Mouse (Mus musculus) lung, postnatal 0 days (tissue): ENCODE data around the gene Zdhhc23. TPM values are rescaled to one million over a fixed set of nuclear protein-coding genes. Genes with fewer than 3 reads are reported as not detected.

Experiments
- ATAC-seq: fragments of 200-750 bp; cut with Nextera tagmentation; 2 replicates; pipeline ENCODE4 v1.8.0; 2017; ENCODE audit warnings: moderate library complexity
- DNase-seq: peaks from one replicate; pipeline ENCODE4 v3.0.0-alpha.2; 2016; ENCODE audit warnings: low spot score
- H3K27ac ChIP-seq: fragments of 300-500 bp; sonication (generic); 2 replicates; pipeline ENCODE4 v1.5.1; 2014; ENCODE audit warnings: antibody characterized with exemption, mild to moderate bottlenecking, low read length, mixed read lengths
- H3K27me3 ChIP-seq: fragments of 300-500 bp; sonication (generic); replicated peaks from 2 replicates; pipeline ENCODE4 v1.6.1; 2014; ENCODE audit warnings: low read length, mixed read lengths; ENCODE audit not compliant: insufficient read depth
- H3K36me3 ChIP-seq: fragments of 300-500 bp; sonication (generic); 2 replicates; pipeline ENCODE4 v1.6.1; 2014; ENCODE audit warnings: low read length, mixed read lengths; ENCODE audit not compliant: insufficient read depth
- H3K4me1 ChIP-seq: fragments of 300-500 bp; sonication (generic); 2 replicates; pipeline ENCODE4 v1.6.1; 2014; ENCODE audit warnings: antibody characterized with exemption, low read depth, low read length, mixed read lengths; ENCODE audit not compliant: insufficient read depth
- H3K4me2 ChIP-seq: fragments of 300-500 bp; sonication (generic); replicated peaks from 2 replicates; pipeline ENCODE4 v1.6.1; 2014; ENCODE audit warnings: low read depth, mild to moderate bottlenecking, low read length, moderate library complexity, mixed read lengths
- H3K4me3 ChIP-seq: fragments of 300-500 bp; sonication (generic); 2 replicates; pipeline ENCODE4 v1.5.1; 2014; ENCODE audit warnings: low read depth, low read length
- H3K9ac ChIP-seq: fragments of 300-500 bp; sonication (generic); replicated peaks from 2 replicates; pipeline ENCODE4 v1.6.1; 2014; ENCODE audit warnings: low read depth, mild to moderate bottlenecking
- H3K9me3 ChIP-seq: fragments of 300-500 bp; sonication (generic); 2 replicates; pipeline ENCODE4 v1.6.1; 2016; ENCODE audit warnings: low read length, mixed read lengths
- CTCF ChIP-seq: IDR thresholded peaks from 2 replicates; pipeline ENCODE4 v1.5.1; 2016; ENCODE audit warnings: antibody characterized with exemption, mild to moderate bottlenecking
- EP300 ChIP-seq: IDR thresholded peaks from 2 replicates; pipeline ENCODE4 v1.6.1; 2016; ENCODE audit warnings: antibody characterized with exemption, mild to moderate bottlenecking, control low read depth
- WGBS: fragments of 180-500 bp; shearing (Covaris S2); extraction: QIAGEN DNeasy Blood & Tissue Kit; methylation state at CpG from one replicate; pipeline ENCODE4 v1.1.7; 2014; 5-methylcytosine and 5-hydroxymethylcytosine counted together
- polyA plus RNA-seq: library from polyadenylated mRNA; unstranded; fragments of >200 nt; fragmentation: Nextera tagmentation; extraction: Ambion mirVana; gene quantifications from 2 replicates; pipeline ENCODE4 v1.2.1, GENCODE M21; 2015

Zdhhc23 gene
- polyA plus RNA-seq, result 1.1 and 1.5 TPM in 2 replicates

DNA sequence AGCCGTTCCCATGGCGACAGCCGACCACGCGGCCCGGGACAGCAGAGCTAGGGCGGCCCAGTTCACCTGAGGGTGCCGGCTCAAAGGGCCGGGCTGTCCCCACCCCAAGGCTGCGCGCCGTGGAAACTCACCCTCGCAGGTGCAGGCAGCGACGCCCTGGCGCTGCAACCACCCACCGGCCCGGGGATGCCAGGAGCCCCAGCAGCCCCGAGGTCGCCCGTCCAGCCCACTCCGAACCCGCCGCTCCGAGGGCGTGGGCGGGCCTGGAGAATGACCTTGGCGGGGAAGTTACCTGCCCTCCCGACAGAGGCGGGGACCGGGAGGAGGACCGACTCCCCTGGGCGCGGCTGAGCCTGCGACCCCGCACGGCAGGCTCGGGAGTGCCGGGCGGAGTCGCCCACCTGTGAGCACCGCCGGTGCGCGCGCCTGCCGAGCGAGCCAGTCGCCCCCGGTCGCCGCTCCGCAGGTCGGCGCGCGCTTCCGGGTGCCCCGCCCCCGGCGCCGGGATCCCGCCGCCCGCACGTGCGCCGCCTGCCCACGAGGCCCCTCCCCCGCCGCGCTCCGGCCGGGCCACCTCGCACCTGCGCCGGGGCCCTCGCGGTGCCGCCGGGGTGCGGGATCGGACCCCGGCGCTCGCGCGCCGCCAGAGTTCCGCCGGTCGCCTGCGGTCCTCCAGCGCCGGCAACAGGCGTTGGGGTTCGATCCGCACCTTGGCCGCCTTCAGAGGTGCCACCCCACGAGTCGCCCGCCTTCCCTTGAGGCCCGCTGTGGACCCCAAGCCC is at the start of gene Zdhhc23:
Zdhhc23 (minus strand) TSS at position 464 of the 782 bp plus-strand sequence.
- 0 out of 2 replicates have a peak within 1 kb of the TSS, but pooled peaks have one; percentile 23 for H3K9ac ChIP-seq
- peak; percentile 90 for ATAC-seq
- H3K9me3 ChIP-seq, result no peaks in the 10 kb centered on the region
- 1% methylated on average over 54 of the region's 103 CpGs for WGBS
- H3K4me1 ChIP-seq, result no peaks in the 10 kb centered on the region
- H3K27me3 ChIP-seq, result peaks cover 7% of the 10 kb centered on the region; the same call in 1 of the 2 replicates
- H3K4me2 ChIP-seq, result peak within 1 kb of the TSS; percentile 98
- H3K36me3 ChIP-seq, result no peaks in the 10 kb centered on the region; the same call in 1 of the 2 replicates
- peak within 1 kb of the TSS; percentile 61 for H3K4me3 ChIP-seq
- H3K27ac ChIP-seq, result no peak within 1 kb of the TSS
- no peak for TF ChIP-seq CTCF
- TF ChIP-seq EP300, result no peak
- peak; percentile 55 for DNase-seq

GRCm38 (mm10) chr16:44029273-44029672 is 49.7 kb upstream of the Zdhhc23 start:
- WGBS, result 19% methylated on average over 2 of the region's 2 CpGs
- no peak overlapping the region for H3K4me2 ChIP-seq

DNA sequence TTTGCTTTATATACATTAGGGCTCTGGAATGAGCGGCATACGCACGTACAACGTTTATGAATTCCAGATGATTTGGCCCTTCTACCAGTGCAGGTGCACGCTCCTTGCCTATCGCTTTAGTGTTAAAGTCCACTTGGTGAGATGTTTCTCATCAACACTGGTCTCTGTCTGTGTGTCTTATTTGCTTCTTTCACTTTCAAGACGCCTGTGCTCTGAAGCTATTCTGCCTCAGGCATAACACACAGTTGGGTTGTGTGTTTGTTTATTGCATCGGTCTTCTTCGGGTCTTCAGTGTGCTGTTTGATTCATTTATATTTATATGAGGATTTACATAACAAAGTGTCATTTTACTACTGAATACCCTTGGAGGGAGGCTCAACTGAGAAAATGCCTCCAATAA is 47.2 kb upstream of the Zdhhc23 start:
- no peaks in the 10 kb centered on the region for H3K27me3 ChIP-seq
- TF ChIP-seq EP300 (no peak), CTCF (no peak)
- no peaks in the 10 kb centered on the region for H3K4me1 ChIP-seq
- DNase-seq, result no peak
- no peak overlapping the region for H3K4me2 ChIP-seq
- 74% methylated on average over 9 of the region's 9 CpGs for WGBS
- H3K9ac ChIP-seq, result no peak overlapping the region
- H3K9me3 ChIP-seq, result no peaks in the 10 kb centered on the region
- no peak overlapping the region for H3K4me3 ChIP-seq
- ATAC-seq, result no peak
- no peaks in the 10 kb centered on the region for H3K36me3 ChIP-seq
- no peak overlapping the region for H3K27ac ChIP-seq

More at GRCm38 (mm10) chr16:44029273-44029672, 49.7 kb upstream of the Zdhhc23 start:
- no peak overlapping the region for H3K4me3 ChIP-seq
- ATAC-seq, result no peak
- no peaks in the 10 kb centered on the region for H3K9me3 ChIP-seq
- H3K9ac ChIP-seq, result no peak overlapping the region
- H3K27ac ChIP-seq, result no peak overlapping the region
- no peaks in the 10 kb centered on the region for H3K4me1 ChIP-seq
- no peaks in the 10 kb centered on the region for H3K27me3 ChIP-seq
- TF ChIP-seq CTCF (no peak), EP300 (no peak)
- H3K36me3 ChIP-seq, result no peaks in the 10 kb centered on the region
- DNase-seq, result no peak

- DNase-seq (no peak), ATAC-seq (no peak)
- no peak for TF ChIP-seq CTCF
- TF ChIP-seq EP300, result no peak
- H3K27me3 ChIP-seq, result no peaks in the 10 kb centered on the region
- H3K4me3 ChIP-seq, result no peak overlapping the region
- no peak overlapping the region for H3K9ac ChIP-seq
- H3K27ac ChIP-seq, result no peak overlapping the region
- H3K4me2 ChIP-seq, result no peak overlapping the region
- H3K9me3 ChIP-seq, result no peaks in the 10 kb centered on the region
- no peaks in the 10 kb centered on the region for H3K36me3 ChIP-seq
- H3K4me1 ChIP-seq, result no peaks in the 10 kb centered on the region
- 72% methylated on average over 6 of the region's 6 CpGs for WGBS
These were observed 46.6 kb upstream of the Zdhhc23 start for GRCm38 (mm10) chr16:44026210-44026609.

- Histone ChIP-seq H3K4me3 (no peak overlapping the region), H3K9me3 (no peaks in the 10 kb centered on the region), H3K27ac (no peak overlapping the region), H3K27me3 (no peaks in the 10 kb centered on the region), H3K36me3 (no peaks in the 10 kb centered on the region), H3K4me2 (no peak overlapping the region), H3K4me1 (0 out of 2 replicates have a peak, but pooled peaks cover 8% of the 10 kb centered on the region), H3K9ac (no peak overlapping the region)
- TF ChIP-seq CTCF, result no peak
- no peak for TF ChIP-seq EP300
- DNase-seq, result no peak
- ATAC-seq, result no peak
- 29% methylated on average over 2 of the region's 2 CpGs for WGBS
These were observed 39.5 kb upstream of the Zdhhc23 start for GRCm38 (mm10) chr16:44018986-44019548.

DNA sequence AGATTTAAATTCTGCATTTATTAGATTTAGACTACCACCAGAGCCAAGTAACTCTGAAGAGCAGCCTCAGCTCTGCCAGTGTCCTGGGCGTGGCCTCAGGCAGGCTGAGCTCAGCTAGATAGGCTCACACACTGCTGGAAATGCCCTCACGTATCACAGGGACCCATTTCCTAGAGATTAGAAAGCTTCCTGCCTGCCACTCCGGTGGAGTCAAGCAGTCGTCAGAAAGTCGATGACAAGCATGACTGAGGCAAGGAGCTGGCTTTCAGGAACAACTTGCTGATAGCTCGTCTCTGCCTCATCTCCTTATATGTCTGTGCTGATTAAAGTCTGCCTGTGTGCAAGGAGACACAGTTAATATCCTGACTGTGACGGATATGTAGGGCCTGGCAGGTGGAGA is 38.8 kb upstream of the Zdhhc23 start:
- TF ChIP-seq CTCF (no peak), EP300 (no peak)
- Histone ChIP-seq H3K4me1 (0 out of 2 replicates have a peak, but pooled peaks cover 8% of the 10 kb centered on the region), H3K4me2 (peak overlapping the region; percentile 5; the same call in 1 of the 2 replicates), H3K9me3 (no peaks in the 10 kb centered on the region), H3K27ac (no peak overlapping the region), H3K36me3 (no peaks in the 10 kb centered on the region), H3K4me3 (no peak overlapping the region), H3K27me3 (no peaks in the 10 kb centered on the region), H3K9ac (no peak overlapping the region)
- WGBS, result 18% methylated on average over 7 of the region's 7 CpGs
- DNase-seq (peak; percentile 23), ATAC-seq (peak; percentile 56)
